In the genomic region with DNA sequence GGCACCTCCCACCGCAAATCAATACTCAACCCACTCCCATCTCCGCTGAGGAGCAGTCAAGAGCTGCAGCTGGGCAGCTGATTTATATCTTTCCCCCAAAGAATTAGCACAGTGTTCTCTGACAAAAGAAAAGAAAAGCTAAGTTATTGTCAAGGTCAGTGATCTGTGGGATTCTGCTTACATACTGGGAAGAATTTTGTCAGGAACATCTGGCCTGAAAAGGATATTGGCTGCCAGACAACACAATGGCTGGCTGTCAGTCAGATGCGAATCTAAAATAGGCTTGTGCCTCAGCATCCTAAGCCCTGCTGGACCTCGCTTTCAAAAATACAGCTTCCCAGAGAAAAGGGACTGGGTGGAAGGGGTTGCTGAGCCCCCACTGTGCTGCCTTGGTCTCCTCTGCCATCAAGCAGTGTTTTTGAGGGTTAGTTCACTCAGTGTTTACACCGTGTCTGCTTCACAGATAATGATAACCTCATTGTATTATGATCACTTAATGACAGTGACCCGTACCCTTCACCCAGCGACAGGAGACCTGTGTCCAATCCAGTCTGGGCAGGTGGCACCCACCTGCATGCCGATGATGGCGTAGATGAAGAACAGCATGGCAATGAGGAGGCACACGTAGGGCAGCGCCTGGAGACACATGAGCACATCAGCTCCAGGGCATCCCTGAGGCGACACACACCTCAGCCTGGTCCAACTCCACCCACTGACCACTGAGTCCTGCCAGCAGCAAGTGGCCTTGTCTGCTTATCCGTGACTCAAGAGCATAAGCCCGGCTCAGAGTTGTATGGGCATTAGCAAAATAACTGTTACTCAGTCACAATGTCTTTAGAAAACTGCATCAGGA, we compare ENCODE assay signal across 13 mouse cellular contexts.
DNase-seq lines count a peak whose midpoint lies in the region; ATAC-seq lines count a peak whose summit lies in the region.
"Had no signal": no experiment of that assay in that cellular context is flagged by ENCODE, and none has a peak within 500 bp of the region (broad histone marks: within the 10 kb centered on the region; RNA-seq: fewer than 3 reads in every experiment).

No protein-coding gene starts in this region.

- H3K27ac ChIP-seq in hindbrain, embryonic 14.5 days: peak overlapping the region; percentile 61
- H3K27ac ChIP-seq in neural tube, embryonic 12.5 days: no peak overlapping the region
- no peak overlapping the region for H3K27ac ChIP-seq in kidney, embryonic 15.5 days
- H3K27ac ChIP-seq: heart, embryonic 15.5 days; lung, embryonic 15.5 days had no signal

- no peaks in the 10 kb centered on the region for H3K27me3 ChIP-seq in hindbrain, embryonic 14.5 days (ENCODE audit: control insufficient read depth, insufficient read depth, low read length)
- H3K27me3 ChIP-seq in neural tube, embryonic 12.5 days (replicated peaks): no peaks in the 10 kb centered on the region
- no peaks in the 10 kb centered on the region for H3K27me3 ChIP-seq in kidney, embryonic 15.5 days
- H3K27me3 ChIP-seq: heart, embryonic 15.5 days; lung, embryonic 15.5 days had no signal

- peaks cover 74% of the 10 kb centered on the region for H3K36me3 ChIP-seq in hindbrain, embryonic 14.5 days (replicated peaks; ENCODE audit: control insufficient read depth, insufficient read depth)
- peaks cover 28% of the 10 kb centered on the region for H3K36me3 ChIP-seq in neural tube, embryonic 12.5 days
- no peaks in the 10 kb centered on the region for H3K36me3 ChIP-seq in kidney, embryonic 15.5 days
- H3K36me3 ChIP-seq: heart, embryonic 15.5 days; lung, embryonic 15.5 days had no signal

- no peak overlapping the region for H3K4me3 ChIP-seq in hindbrain, embryonic 14.5 days (replicated peaks; ENCODE audit: low read length)
- H3K4me3 ChIP-seq in neural tube, embryonic 12.5 days: no peak overlapping the region
- no peak overlapping the region for H3K4me3 ChIP-seq in kidney, embryonic 15.5 days (replicated peaks)
- H3K4me3 ChIP-seq: heart, embryonic 15.5 days; lung, embryonic 15.5 days had no signal

- no peak for DNase-seq in frontal cortex, adult 2 months (ENCODE audit: extremely low spot score in 1 of 2, low spot score in 1 of 2)
- peak; percentile 6 for DNase-seq in brain, embryonic 18.5 days (ENCODE audit: low read depth, low spot score)
- DNase-seq in hindbrain, embryonic 14.5 days (ENCODE audit: low spot score): peak; percentile 32
- no peak for DNase-seq in urinary bladder, adult 18-20 months (ENCODE audit: low spot score in 2 of 2)
- DNase-seq in urinary bladder, postnatal 4 days (ENCODE audit: low spot score in 2 of 2): no peak
- DNase-seq: B cell, adult 2 months; kidney, adult 11 months; right cerebral cortex, postnatal 25 days had no signal

- 0 out of 2 replicates have a peak, but pooled peaks cover 10% of the 10 kb centered on the region for H3K4me1 ChIP-seq in hindbrain, embryonic 14.5 days (replicated peaks; ENCODE audit: control insufficient read depth, insufficient read depth, low read length)
- H3K4me1 ChIP-seq in neural tube, embryonic 12.5 days: peaks cover 12% of the 10 kb centered on the region
- H3K4me1 ChIP-seq in kidney, embryonic 15.5 days: no peaks in the 10 kb centered on the region
- H3K4me1 ChIP-seq: heart, embryonic 15.5 days; lung, embryonic 15.5 days had no signal

- H3K9me3 ChIP-seq in hindbrain, embryonic 14.5 days (ENCODE audit: control insufficient read depth, low read length): no peaks in the 10 kb centered on the region
- no peaks in the 10 kb centered on the region for H3K9me3 ChIP-seq in neural tube, embryonic 12.5 days
- H3K9me3 ChIP-seq in kidney, embryonic 15.5 days (replicated peaks): no peaks in the 10 kb centered on the region
- H3K9me3 ChIP-seq: heart, embryonic 15.5 days; lung, embryonic 15.5 days had no signal

- H3K4me2 ChIP-seq in hindbrain, embryonic 14.5 days (replicated peaks): no peak overlapping the region
- H3K4me2 ChIP-seq in neural tube, embryonic 12.5 days (replicated peaks): no peak overlapping the region
- no peak overlapping the region for H3K4me2 ChIP-seq in kidney, embryonic 15.5 days
- H3K4me2 ChIP-seq: heart, embryonic 15.5 days; lung, embryonic 15.5 days had no signal

- 58% methylated on average over 14 of the region's 14 CpGs for WGBS in hindbrain, embryonic 14.5 days
- WGBS in neural tube, embryonic 12.5 days: 57% methylated on average over 14 of the region's 14 CpGs
- 67% methylated on average over 14 of the region's 14 CpGs for WGBS in kidney, embryonic 15.5 days

- peak; percentile 31 for ATAC-seq in frontal cortex, adult (ENCODE audit: low TSS enrichment)
- ATAC-seq in hindbrain, embryonic 14.5 days (ENCODE audit: low FRiP score): peak; percentile 41; the same call in 1 of the 2 replicates
- peak; percentile 48 for ATAC-seq in neural tube, embryonic 12.5 days (ENCODE audit: low FRiP score, low read depth)
- ATAC-seq in kidney, embryonic 15.5 days (replicated peaks; ENCODE audit: low FRiP score): no peak

- H3K9ac ChIP-seq in hindbrain, embryonic 14.5 days: no peak overlapping the region
- H3K9ac ChIP-seq in neural tube, embryonic 12.5 days: no peak overlapping the region
- H3K9ac ChIP-seq in kidney, embryonic 15.5 days: no peak overlapping the region
- H3K9ac ChIP-seq: heart, embryonic 15.5 days; lung, embryonic 15.5 days had no signal

Comparison
In these comparisons a context has a peak if more than half of its experiments do, and no peak if none do; other contexts are left out.
1. DNase-seq: peak in brain, embryonic 18.5 days (single experiment) and hindbrain, embryonic 14.5 days (single experiment); none in frontal cortex, adult 2 months (0 of 2), urinary bladder, adult 18-20 months (0 of 2) and urinary bladder, postnatal 4 days (0 of 2).